Mouse (Mus musculus) urinary bladder, postnatal 10 days (tissue): Measurements from ENCODE around the gene Dclk1.

Experiments
- DNase-seq: peaks from one replicate; pipeline ENCODE4 v3.0.0; 2022; ENCODE audit warnings: low spot score

Dclk1 gene

GRCm38 (mm10) chr3:55260139-55260538, 18.0 kb downstream of the Dclk1 start:
- DNase-seq: no peak

GRCm38 (mm10) chr3:55266091-55266490, 23.9 kb downstream of the Dclk1 start:
- DNase-seq: no peak

GRCm38 (mm10) chr3:55269802-55270201, 27.6 kb downstream of the Dclk1 start:
- DNase-seq: no peak

- no peak for DNase-seq
Measured at GRCm38 (mm10) chr3:55270345-55270744, 28.2 kb downstream of the Dclk1 start.

GRCm38 (mm10) chr3:55270920-55271319, 28.8 kb downstream of the Dclk1 start:
- DNase-seq: no peak

GRCm38 (mm10) chr3:55272536-55272935, 30.4 kb downstream of the Dclk1 start:
- no peak for DNase-seq

GRCm38 (mm10) chr3:55276446-55276845, 34.3 kb downstream of the Dclk1 start:
- DNase-seq: no peak

GRCm38 (mm10) chr3:55276851-55277250, 34.7 kb downstream of the Dclk1 start:
- no peak for DNase-seq

GRCm38 (mm10) chr3:55277829-55278228, 35.7 kb downstream of the Dclk1 start:
- DNase-seq: no peak

- DNase-seq: no peak
Measured at GRCm38 (mm10) chr3:55279923-55280322, 37.8 kb downstream of the Dclk1 start.

- DNase-seq: no peak
Measured at GRCm38 (mm10) chr3:55280471-55280870, 38.3 kb downstream of the Dclk1 start.

GRCm38 (mm10) chr3:55284215-55284614, 42.1 kb downstream of the Dclk1 start:
- DNase-seq: no peak

GRCm38 (mm10) chr3:55288726-55289125, 46.6 kb downstream of the Dclk1 start:
- no peak for DNase-seq

GRCm38 (mm10) chr3:55291964-55292363, 49.8 kb downstream of the Dclk1 start:
- DNase-seq: no peak

GRCm38 (mm10) chr3:55292783-55293430, 50.7 kb downstream of the Dclk1 start:
- DNase-seq: no peak

- DNase-seq: no peak
Measured at GRCm38 (mm10) chr3:55305653-55306052, 63.5 kb downstream of the Dclk1 start.

GRCm38 (mm10) chr3:55307553-55308177, 65.5 kb downstream of the Dclk1 start:
- DNase-seq: no peak

GRCm38 (mm10) chr3:55309961-55310360, 67.8 kb downstream of the Dclk1 start:
- no peak for DNase-seq

GRCm38 (mm10) chr3:55315827-55316226, 73.7 kb downstream of the Dclk1 start:
- no peak for DNase-seq

GRCm38 (mm10) chr3:55318021-55318420, 75.9 kb downstream of the Dclk1 start:
- no peak for DNase-seq

- no peak for DNase-seq
Measured at GRCm38 (mm10) chr3:55320572-55320971, 78.4 kb downstream of the Dclk1 start.

- no peak for DNase-seq
Measured at GRCm38 (mm10) chr3:55324029-55324428, 81.9 kb downstream of the Dclk1 start.

- DNase-seq: no peak
Measured at GRCm38 (mm10) chr3:55330496-55330895, 88.3 kb downstream of the Dclk1 start.

GRCm38 (mm10) chr3:55331694-55332093, 89.5 kb downstream of the Dclk1 start:
- no peak for DNase-seq
